Mouse (Mus musculus): ENCODE data around the gene Nudt15. TPM values are rescaled to one million over a fixed set of nuclear protein-coding genes. Genes with fewer than 3 reads are reported as not detected.

Gene Nudt15
- polyA plus RNA-seq, 1 experiment from 2014 or later = 4.2 TPM

DNA sequence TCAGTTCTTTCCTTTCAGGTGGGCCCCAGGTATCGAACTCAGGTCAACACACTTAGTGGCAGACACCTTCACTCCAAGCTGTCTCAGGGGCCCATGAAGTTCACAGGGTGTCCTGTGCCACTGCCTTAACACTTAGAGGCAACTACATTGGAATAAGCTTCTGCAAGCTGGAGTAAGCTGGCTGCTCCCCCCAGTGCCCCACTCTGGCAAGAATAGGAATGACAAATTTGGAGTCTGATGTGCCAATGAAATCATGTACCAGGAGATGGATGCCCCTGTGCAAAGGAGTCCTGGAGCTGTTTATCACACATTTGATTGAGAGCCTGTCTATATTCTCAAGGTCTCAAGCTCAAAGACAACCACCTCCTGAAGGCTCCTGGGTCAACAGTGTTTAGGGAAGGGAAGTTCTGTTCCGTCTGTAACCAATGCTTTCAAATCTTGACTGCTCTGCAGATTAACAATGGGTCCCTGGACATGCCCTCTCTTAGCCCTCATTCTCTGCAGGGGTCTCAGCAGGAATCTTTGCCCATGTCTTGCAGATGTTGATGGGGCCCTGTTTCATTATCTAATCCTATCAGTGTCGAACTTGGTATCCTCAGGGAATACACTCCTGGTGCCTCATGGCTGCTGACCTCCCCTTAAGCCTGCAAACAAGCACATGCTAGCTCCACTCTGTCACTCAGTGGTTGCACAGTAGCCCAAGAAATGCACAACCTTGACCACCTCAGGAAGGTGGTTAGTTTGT lies 63.5 kb downstream of the Nudt15 start:
- no peak overlapping the region for H3K9ac ChIP-seq (ENCODE audit: low read depth, low read length)
- H3K27ac ChIP-seq (ENCODE audit: low read depth, low read length) = no peak overlapping the region
- H3K9me3 ChIP-seq (replicated peaks; ENCODE audit: control insufficient read depth, low read length) = no peaks in the 10 kb centered on the region
- no peak for ATAC-seq (replicated peaks; ENCODE audit: insufficient number of reproducible peaks, low FRiP score, low TSS enrichment)
- H3K4me3 ChIP-seq (ENCODE audit: low read depth, low read length) = no peak overlapping the region
- 72% methylated on average over 3 of the region's 3 CpGs for WGBS (ENCODE audit: insufficient replicate concordance)
- H3K4me2 ChIP-seq = no peak overlapping the region
- no peaks in the 10 kb centered on the region for H3K4me1 ChIP-seq (ENCODE audit: control insufficient read depth, insufficient read depth, low read length)
- no peaks in the 10 kb centered on the region for H3K36me3 ChIP-seq (ENCODE audit: control insufficient read depth, insufficient read depth, low read length)
- no peaks in the 10 kb centered on the region for H3K27me3 ChIP-seq (ENCODE audit: control insufficient read depth, insufficient read depth, low read length)

DNA sequence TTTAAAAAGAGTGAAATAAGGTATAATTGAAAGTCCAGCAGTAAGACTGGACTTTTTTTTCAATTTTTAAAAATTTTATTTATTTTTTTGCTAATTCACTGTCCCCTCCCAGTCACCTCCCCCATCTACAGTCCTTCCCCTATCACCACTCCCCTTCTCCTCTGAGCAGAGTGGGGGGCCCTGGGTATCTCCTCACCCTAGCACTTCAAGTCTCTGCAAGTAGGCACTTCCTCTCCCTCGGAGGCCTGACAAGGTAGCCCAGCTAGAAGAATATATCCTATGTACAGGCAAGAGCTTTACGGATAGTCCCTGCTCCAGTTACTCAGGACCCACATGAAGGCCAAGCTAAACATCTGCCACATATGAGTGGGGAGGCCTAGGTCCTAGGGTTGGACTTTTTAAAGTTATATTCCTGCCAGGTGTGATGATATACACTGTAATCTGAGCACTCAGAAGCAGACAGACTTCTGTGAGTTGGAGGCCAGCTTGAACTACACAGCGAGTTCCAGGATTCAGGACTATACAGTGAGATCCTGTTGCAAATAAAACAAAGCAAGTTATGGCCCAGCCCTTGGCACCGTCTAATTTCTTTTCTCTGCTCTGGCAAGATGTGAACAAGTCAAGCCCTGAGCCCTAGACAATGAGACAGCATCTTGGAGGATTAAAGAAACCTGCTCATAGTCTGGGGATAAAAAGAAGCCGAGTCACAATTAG lies 64.4 kb downstream of the Nudt15 start:
- no peaks in the 10 kb centered on the region for H3K27me3 ChIP-seq (ENCODE audit: control insufficient read depth, insufficient read depth, low read length)
- ATAC-seq (replicated peaks; ENCODE audit: insufficient number of reproducible peaks, low FRiP score, low TSS enrichment) = no peak
- no peak overlapping the region for H3K27ac ChIP-seq (ENCODE audit: low read depth, low read length)
- H3K36me3 ChIP-seq (ENCODE audit: control insufficient read depth, insufficient read depth, low read length) = no peaks in the 10 kb centered on the region
- H3K9ac ChIP-seq (ENCODE audit: low read depth, low read length) = no peak overlapping the region
- no peaks in the 10 kb centered on the region for H3K9me3 ChIP-seq (replicated peaks; ENCODE audit: control insufficient read depth, low read length)
- 80% methylated on average over 5 of the region's 5 CpGs for WGBS (ENCODE audit: insufficient replicate concordance)
- H3K4me3 ChIP-seq (ENCODE audit: low read depth, low read length) = no peak overlapping the region
- no peaks in the 10 kb centered on the region for H3K4me1 ChIP-seq (ENCODE audit: control insufficient read depth, insufficient read depth, low read length)
- no peak overlapping the region for H3K4me2 ChIP-seq

DNA sequence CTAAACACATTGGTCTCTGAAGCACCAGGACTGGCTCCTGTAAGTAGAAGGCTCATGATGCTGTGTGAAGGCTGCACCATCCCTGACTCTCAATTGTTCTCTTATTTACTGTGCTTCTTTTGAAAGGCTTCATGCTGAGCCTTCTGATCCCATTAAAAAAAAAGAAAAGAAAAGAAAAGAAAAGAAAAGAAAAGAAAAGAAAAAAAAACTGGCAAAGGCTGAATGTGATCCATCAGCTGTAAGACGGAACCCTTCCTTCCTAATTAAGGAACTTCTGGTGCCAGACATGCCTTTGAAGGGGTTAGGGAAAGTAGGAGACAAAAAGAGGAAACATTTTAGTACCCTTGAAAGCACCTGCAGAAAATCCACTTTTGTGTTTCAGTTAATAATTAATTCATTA lies 68.3 kb downstream of the Nudt15 start:
- Histone ChIP-seq H3K9ac (ENCODE audit: low read depth, low read length) (no peak overlapping the region), H3K4me3 (ENCODE audit: low read depth, low read length) (no peak overlapping the region), H3K27me3 (ENCODE audit: control insufficient read depth, insufficient read depth, low read length) (no peaks in the 10 kb centered on the region), H3K36me3 (ENCODE audit: control insufficient read depth, insufficient read depth, low read length) (no peaks in the 10 kb centered on the region), H3K9me3 (replicated peaks; ENCODE audit: control insufficient read depth, low read length) (no peaks in the 10 kb centered on the region), H3K27ac (ENCODE audit: low read depth, low read length) (no peak overlapping the region), H3K4me1 (ENCODE audit: control insufficient read depth, insufficient read depth, low read length) (peaks cover 4% of the 10 kb centered on the region), H3K4me2 (no peak overlapping the region)
- no peak for ATAC-seq (replicated peaks; ENCODE audit: insufficient number of reproducible peaks, low FRiP score, low TSS enrichment)
- 66% methylated on average over 1 of the region's 1 CpGs for WGBS (ENCODE audit: insufficient replicate concordance)

DNA sequence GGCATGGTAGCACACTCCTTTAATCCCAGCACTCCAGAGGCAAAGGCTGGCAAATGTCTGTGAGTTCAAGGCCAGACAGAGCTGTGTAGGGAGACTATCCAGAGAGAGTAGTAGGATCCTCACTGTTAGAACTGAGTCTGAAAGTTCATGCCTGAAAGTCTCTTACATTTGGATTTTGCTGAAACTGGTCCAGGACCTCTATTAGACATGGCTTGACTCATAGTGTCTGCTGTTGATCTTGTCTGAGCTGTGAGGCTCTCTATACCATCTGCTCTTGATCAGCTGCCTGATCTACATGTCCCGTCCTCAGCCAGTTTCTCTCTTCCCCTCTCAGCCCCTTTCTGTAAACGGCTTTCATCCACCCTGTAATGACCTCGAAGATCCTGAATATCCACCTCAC lies 69.7 kb downstream of the Nudt15 start:
- no peak overlapping the region for H3K4me3 ChIP-seq (ENCODE audit: low read depth, low read length)
- no peaks in the 10 kb centered on the region for H3K27me3 ChIP-seq (ENCODE audit: control insufficient read depth, insufficient read depth, low read length)
- H3K9me3 ChIP-seq (replicated peaks; ENCODE audit: control insufficient read depth, low read length) = no peaks in the 10 kb centered on the region
- WGBS (ENCODE audit: insufficient replicate concordance) = 79% methylated on average over 3 of the region's 3 CpGs
- no peak overlapping the region for H3K4me2 ChIP-seq
- H3K36me3 ChIP-seq (ENCODE audit: control insufficient read depth, insufficient read depth, low read length) = no peaks in the 10 kb centered on the region
- peaks cover 4% of the 10 kb centered on the region for H3K4me1 ChIP-seq (ENCODE audit: control insufficient read depth, insufficient read depth, low read length)
- no peak for ATAC-seq (replicated peaks; ENCODE audit: insufficient number of reproducible peaks, low FRiP score, low TSS enrichment)
- no peak overlapping the region for H3K27ac ChIP-seq (ENCODE audit: low read depth, low read length)
- no peak overlapping the region for H3K9ac ChIP-seq (ENCODE audit: low read depth, low read length)

DNA sequence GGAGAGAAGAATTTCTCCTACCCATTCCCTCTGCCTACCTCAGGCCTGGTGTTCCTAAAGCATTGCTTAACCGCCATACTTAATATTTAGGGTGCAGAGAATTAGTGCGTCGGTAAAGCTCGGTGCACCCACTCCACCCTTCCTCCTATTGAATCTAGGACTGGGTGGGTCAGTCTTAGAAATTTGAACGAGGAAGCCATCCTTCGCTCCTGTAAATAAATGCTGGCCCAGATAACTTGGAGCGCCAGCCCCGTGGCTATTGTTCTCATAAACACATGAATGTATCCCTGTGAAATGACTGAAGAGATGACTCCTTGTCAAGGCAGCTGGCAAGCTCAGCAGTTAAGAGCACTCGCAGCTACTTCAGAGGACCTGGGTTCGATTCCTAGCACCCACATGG lies 71.0 kb downstream of the Nudt15 start:
- H3K27ac ChIP-seq (ENCODE audit: low read depth, low read length) = no peak overlapping the region
- H3K9ac ChIP-seq (ENCODE audit: low read depth, low read length) = no peak overlapping the region
- no peak for ATAC-seq (replicated peaks; ENCODE audit: insufficient number of reproducible peaks, low FRiP score, low TSS enrichment)
- peaks cover 4% of the 10 kb centered on the region for H3K4me1 ChIP-seq (ENCODE audit: control insufficient read depth, insufficient read depth, low read length)
- WGBS (ENCODE audit: insufficient replicate concordance) = 89% methylated on average over 10 of the region's 10 CpGs
- no peaks in the 10 kb centered on the region for H3K9me3 ChIP-seq (replicated peaks; ENCODE audit: control insufficient read depth, low read length)
- no peak overlapping the region for H3K4me2 ChIP-seq
- no peaks in the 10 kb centered on the region for H3K27me3 ChIP-seq (ENCODE audit: control insufficient read depth, insufficient read depth, low read length)
- no peak overlapping the region for H3K4me3 ChIP-seq (ENCODE audit: low read depth, low read length)
- no peaks in the 10 kb centered on the region for H3K36me3 ChIP-seq (ENCODE audit: control insufficient read depth, insufficient read depth, low read length)

DNA sequence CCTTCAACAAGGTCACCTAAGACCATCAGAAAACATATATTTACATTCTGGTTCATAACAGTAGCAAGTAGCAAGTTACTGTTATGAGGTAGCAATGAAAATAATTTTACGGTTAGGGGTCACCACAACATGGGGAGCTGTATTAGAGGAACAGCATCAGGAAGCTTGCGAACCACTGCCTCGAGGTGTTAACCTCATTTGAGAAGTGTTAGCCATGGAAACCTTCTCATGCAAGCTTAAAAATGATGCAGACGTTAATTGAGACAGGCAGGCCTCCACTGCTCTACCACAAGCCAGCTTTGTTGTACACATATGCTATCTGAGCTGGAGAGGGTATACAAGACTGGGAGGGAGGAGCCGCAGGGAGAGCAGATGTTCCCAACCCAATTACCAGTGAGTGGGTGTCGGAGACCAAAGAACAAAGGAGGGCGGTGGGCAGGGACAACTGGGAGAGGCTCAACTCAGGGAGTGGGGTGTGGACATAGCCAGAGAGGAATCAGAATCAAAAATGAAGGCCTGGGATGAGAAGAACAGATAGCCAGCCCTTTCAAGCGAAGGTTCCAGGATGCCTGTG lies 71.6 kb downstream of the Nudt15 start:
- H3K4me1 ChIP-seq (ENCODE audit: control insufficient read depth, insufficient read depth, low read length) = peaks cover 4% of the 10 kb centered on the region

DNA sequence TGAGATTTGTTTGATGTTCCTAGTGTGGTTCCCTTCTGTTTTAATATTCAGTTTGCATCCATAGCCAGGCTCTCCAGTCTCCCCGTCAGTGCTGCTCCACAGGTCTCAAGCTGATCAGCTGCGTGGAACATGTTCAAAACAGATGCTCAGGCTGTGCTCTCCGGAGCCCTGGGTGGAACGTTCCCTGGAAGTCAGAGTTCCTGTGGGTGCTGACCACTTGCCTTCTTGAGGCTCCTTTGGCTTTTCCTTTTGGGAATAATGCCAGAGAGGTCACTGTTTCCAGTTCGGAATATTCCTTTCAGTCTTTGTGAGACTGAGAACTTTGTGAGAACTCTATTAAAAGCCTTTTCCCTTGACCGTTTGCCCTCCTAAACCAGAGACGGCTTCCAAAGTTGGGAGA lies 72.5 kb downstream of the Nudt15 start:
- Histone ChIP-seq H3K27ac (ENCODE audit: low read depth, low read length) (no peak overlapping the region), H3K4me1 (ENCODE audit: control insufficient read depth, insufficient read depth, low read length) (peaks cover 4% of the 10 kb centered on the region), H3K4me3 (ENCODE audit: low read depth, low read length) (no peak overlapping the region), H3K36me3 (ENCODE audit: control insufficient read depth, insufficient read depth, low read length) (no peaks in the 10 kb centered on the region), H3K9ac (ENCODE audit: low read depth, low read length) (no peak overlapping the region), H3K27me3 (ENCODE audit: control insufficient read depth, insufficient read depth, low read length) (no peaks in the 10 kb centered on the region), H3K9me3 (replicated peaks; ENCODE audit: control insufficient read depth, low read length) (no peaks in the 10 kb centered on the region), H3K4me2 (no peak overlapping the region)
- 70% methylated on average over 7 of the region's 7 CpGs for WGBS (ENCODE audit: insufficient replicate concordance)
- ATAC-seq (replicated peaks; ENCODE audit: insufficient number of reproducible peaks, low FRiP score, low TSS enrichment) = no peak

More for the DNA sequence above, 71.6 kb downstream of the Nudt15 start:
- Histone ChIP-seq H3K27ac (ENCODE audit: low read depth, low read length) (no peak overlapping the region), H3K9ac (ENCODE audit: low read depth, low read length) (no peak overlapping the region), H3K9me3 (replicated peaks; ENCODE audit: control insufficient read depth, low read length) (no peaks in the 10 kb centered on the region), H3K36me3 (ENCODE audit: control insufficient read depth, insufficient read depth, low read length) (no peaks in the 10 kb centered on the region), H3K27me3 (ENCODE audit: control insufficient read depth, insufficient read depth, low read length) (no peaks in the 10 kb centered on the region), H3K4me2 (no peak overlapping the region), H3K4me3 (ENCODE audit: low read depth, low read length) (no peak overlapping the region)
- ATAC-seq (replicated peaks; ENCODE audit: insufficient number of reproducible peaks, low FRiP score, low TSS enrichment) = no peak
- 75% methylated on average over 8 of the region's 8 CpGs for WGBS (ENCODE audit: insufficient replicate concordance)

DNA sequence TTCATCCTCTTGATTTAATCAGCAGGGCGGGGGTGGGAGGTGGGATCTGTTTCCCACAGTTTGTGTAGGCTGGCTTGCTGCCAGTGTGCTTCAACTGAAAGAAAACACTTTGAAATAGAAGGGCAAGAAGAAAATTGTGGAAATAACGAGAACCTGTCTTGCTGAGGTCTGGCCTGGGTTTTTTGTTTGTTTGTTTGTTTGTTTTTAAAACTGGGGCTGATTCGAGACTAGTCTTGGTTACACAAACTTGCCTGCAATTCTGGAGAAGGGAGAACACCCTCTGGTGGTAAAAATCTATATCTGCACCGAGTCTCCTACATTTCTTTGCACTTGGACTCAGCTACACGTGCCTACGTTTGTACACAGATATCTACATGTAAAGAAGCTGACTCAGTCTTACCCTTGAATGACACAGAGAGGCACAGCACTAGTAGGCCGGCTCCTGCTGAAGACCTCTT lies 73.4 kb downstream of the Nudt15 start:
- H3K36me3 ChIP-seq (ENCODE audit: control insufficient read depth, insufficient read depth, low read length) = no peaks in the 10 kb centered on the region
- H3K27me3 ChIP-seq (ENCODE audit: control insufficient read depth, insufficient read depth, low read length) = no peaks in the 10 kb centered on the region
- H3K27ac ChIP-seq (ENCODE audit: low read depth, low read length) = no peak overlapping the region
- peaks cover 4% of the 10 kb centered on the region for H3K4me1 ChIP-seq (ENCODE audit: control insufficient read depth, insufficient read depth, low read length)
- H3K9me3 ChIP-seq (replicated peaks; ENCODE audit: control insufficient read depth, low read length) = no peaks in the 10 kb centered on the region
- H3K4me3 ChIP-seq (ENCODE audit: low read depth, low read length) = no peak overlapping the region
- no peak overlapping the region for H3K9ac ChIP-seq (ENCODE audit: low read depth, low read length)
- ATAC-seq (replicated peaks; ENCODE audit: insufficient number of reproducible peaks, low FRiP score, low TSS enrichment) = 0 out of 2 replicates have a peak, but pooled peaks have one; percentile 46
- no peak overlapping the region for H3K4me2 ChIP-seq
- WGBS (ENCODE audit: insufficient replicate concordance) = 17% methylated on average over 7 of the region's 7 CpGs
